Mouse (Mus musculus) left cerebral cortex, postnatal 10 days (tissue): ENCODE measurements around the gene Usp12. TPM values are rescaled to one million over a fixed set of nuclear protein-coding genes. Genes with fewer than 3 reads are reported as not detected.

Source experiments
- DNase-seq, 2 experiments: peaks; one replicate each; pipeline ENCODE4 v3.0.0; 2021 to 2022; ENCODE audit warnings: low spot score in 2 of 2, mixed read lengths in 1 of 2; ENCODE audit errors: extremely low spot score in 1 of 2
- intact Hi-C: fragments of 180-260 bp; cut with DNase I; formaldehyde crosslinking; loops from one replicate; pipeline ENCODE4 v1.15.1; 2025
- total RNA-seq, 2 experiments: library from RNA; stranded (reverse); gene quantifications; 2 replicates each; pipeline ENCODE4 v1.2.3; 2021

Usp12 gene
- total RNA-seq, 2 experiments from 2014 or later: 55.8 to 59.0 TPM

GRCm38 (mm10) chr5:146712282-146712918 lies 82.4 kb downstream of the Usp12 start:
- intact Hi-C loops: no loop called here
- no peak for DNase-seq

GRCm38 (mm10) chr5:146709361-146709760 lies 85.4 kb downstream of the Usp12 start:
- intact Hi-C loops: loop anchor here (5.0 kb wide), 2 partner anchors 133 to 608 kb away; no protein-coding TSS in a partner anchor
- DNase-seq: no peak

GRCm38 (mm10) chr5:146705815-146706408 lies 88.9 kb downstream of the Usp12 start:
- intact Hi-C loops: loop anchor here (1.0 to 5.0 kb wide), 3 partner anchors 136 to 611 kb away; no protein-coding TSS in a partner anchor
- DNase-seq: peak; percentile 81 to 84

DNA sequence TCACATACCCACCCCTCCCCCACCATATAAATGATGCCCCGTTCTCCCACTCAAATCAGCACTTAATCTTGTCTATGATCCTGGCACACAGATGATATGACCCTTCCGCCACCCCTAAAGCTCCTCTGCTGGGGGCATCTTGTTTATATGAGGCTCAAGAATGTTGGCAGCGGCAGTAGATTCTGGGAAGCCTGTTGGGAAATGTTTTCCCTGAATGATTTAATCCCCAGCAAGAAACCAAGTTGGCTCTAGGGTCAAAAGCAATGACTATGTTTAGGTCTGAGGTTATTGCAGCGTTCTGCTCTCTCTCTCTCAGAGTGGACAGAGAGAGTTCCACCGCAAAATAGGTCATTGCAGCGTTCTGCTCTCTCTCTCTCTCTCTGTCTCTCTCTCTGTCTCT lies 89.4 kb downstream of the Usp12 start:
- no peak for DNase-seq
- intact Hi-C loops: loop anchor here (5.0 kb wide), 2 partner anchors 137 to 612 kb away; no protein-coding TSS in a partner anchor

DNA sequence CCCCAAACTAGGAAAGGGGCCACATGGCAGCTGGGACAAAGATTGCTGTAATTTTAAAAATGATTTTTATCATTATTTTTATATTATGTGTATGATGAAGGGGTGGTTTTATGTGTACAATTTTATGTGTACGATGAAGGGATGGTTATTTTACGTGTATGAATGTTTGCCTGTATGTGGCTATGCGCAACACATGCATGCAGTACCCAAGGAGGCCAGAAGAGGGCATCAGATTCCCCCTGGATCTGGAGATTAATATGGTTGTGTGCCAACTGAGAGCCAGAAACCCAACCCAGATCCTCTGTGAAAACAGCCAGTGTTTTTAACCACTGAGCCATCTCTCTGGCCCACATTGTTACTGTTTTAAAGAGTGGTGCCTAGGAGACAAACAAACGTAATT lies 90.6 kb downstream of the Usp12 start:
- intact Hi-C loops: no loop called here
- no peak for DNase-seq

GRCm38 (mm10) chr5:146703710-146704121 lies 91.1 kb downstream of the Usp12 start:
- no peak for DNase-seq
- intact Hi-C loops: no loop called here

DNA sequence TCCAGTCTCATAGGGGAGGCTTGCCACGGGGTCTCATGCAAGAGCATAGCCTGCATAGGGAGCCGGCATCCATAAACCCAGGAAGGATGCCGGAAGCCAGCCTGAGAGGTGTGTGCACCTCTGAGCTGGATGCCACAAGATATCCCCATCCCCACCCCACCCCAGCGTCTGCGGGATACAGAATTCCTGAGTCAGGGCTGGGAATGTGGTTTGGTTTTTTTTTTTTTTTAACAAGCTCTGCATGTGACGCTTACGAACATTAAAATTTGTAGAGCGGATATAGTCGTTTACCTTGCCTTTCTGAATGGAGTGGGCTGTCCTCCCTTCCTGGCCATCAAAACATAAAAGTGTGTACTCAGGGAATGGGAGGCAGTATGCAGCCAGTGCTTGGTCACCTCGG lies 94.7 kb downstream of the Usp12 start:
- no peak for DNase-seq
- intact Hi-C loops: no loop called here

GRCm38 (mm10) chr5:146699433-146700019 lies 95.3 kb downstream of the Usp12 start:
- no peak for DNase-seq
- intact Hi-C loops: no loop called here

DNA sequence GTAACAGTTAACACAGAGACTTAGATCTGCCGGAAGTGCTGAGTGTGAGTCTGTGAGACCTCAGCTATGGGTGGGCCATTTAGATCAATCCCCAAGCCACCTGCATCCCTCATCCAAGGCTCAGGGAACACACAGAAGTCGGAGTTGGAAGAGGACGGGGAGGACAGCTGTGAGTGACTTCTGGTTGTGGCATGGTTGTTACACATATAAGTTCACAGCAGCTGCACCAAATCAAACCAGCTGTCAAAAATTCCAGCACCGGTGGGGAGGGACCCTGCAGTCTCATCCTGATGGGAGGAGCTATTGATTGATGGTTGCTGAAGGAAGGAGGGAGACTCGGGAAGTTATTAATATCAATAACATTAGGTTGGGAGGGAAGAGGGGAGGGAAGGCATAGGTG lies 99.3 kb downstream of the Usp12 start:
- intact Hi-C loops: no loop called here
- no peak for DNase-seq

- intact Hi-C loops: no loop called here
- DNase-seq: no peak
These were observed 101.8 kb downstream of the Usp12 start for GRCm38 (mm10) chr5:146692976-146693361.

- intact Hi-C loops: no loop called here
- DNase-seq: peak; percentile 46 to 60
These were observed 102.3 kb downstream of the Usp12 start for GRCm38 (mm10) chr5:146692361-146692975.

DNA sequence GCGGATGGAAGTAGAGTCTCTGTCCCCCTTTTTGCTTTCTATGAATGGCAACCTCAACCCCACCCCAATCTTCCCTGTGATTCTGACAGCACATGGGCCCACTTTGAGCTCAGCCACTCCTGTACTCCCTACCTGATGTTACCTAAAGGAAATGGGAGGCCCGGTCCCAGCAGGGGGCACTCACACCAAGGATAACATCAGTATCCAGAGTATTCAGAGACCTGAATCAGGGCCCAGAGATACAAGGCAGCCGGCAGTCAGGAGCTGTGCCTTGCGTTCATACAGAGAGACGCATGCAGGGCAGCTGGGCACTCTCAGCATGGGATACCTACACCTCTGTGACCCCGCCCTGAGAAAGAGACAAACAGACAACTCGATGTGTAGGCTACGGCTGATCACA lies 103.1 kb downstream of the Usp12 start:
- intact Hi-C loops: no loop called here
- DNase-seq: no peak

GRCm38 (mm10) chr5:146687541-146688313 lies 107.1 kb downstream of the Usp12 start:
- intact Hi-C loops: no loop called here
- no peak for DNase-seq

GRCm38 (mm10) chr5:146686954-146687353 lies 107.9 kb downstream of the Usp12 start:
- DNase-seq: no peak
- intact Hi-C loops: no loop called here

Other genes with a start within 250 kb of the Usp12 start
- not detected for gene Gm3415, start 238.9 kb downstream of the Usp12 start, total RNA-seq
- gene Gpr12, start 209.8 kb downstream of the Usp12 start, total RNA-seq: 10 to 100 TPM; 48.5 to 58.0 TPM
- 100 to 1,000 TPM; 183 to 190 TPM for gene Rpl21, start 37.9 kb upstream of the Usp12 start, total RNA-seq
- gene Rasl11a, start 50.1 kb upstream of the Usp12 start, total RNA-seq: 10 to 100 TPM in 1 of 2 experiments, 1 to 10 TPM in 1; 9.2 to 12.2 TPM
- 10 to 100 TPM; 31.0 to 32.9 TPM for gene Gtf3a, start 153.7 kb upstream of the Usp12 start, total RNA-seq
- gene Mtif3, start 168.8 kb upstream of the Usp12 start, total RNA-seq: 10 to 100 TPM; 18.6 to 19.6 TPM